Mouse (Mus musculus): ENCODE results near the gene Il17re.

DNA sequence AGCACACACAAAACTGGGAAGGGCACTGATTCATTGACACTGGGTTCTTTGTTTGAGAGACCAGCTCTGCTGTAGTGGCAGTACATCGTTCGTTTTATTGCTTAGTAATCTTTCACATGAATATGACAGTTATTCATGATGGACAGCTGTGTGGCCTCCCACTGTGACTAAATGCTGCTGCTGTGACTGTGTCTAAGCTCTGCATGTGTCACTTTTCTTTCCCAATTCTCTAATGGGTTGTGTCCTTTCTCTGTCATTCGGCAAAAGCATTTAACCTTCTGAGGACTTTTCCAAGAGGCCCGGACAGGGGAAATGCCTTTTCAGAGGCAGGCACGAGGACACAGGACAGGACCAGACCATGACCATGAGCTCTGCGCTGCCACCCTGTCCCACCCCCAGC lies 55.7 kb downstream of the Il17re start:
- TF ChIP-seq CTCF (IDR thresholded peaks at IDR 0.05; ENCODE audit: control insufficient read depth, insufficient read depth, insufficient read length): no peak
- TF ChIP-seq FOSL1 (IDR thresholded peaks at IDR 0.05; ENCODE audit: insufficient read depth, low read length, poor library complexity, severe bottlenecking): no peak
- TF ChIP-seq MYOG (IDR thresholded peaks at IDR 0.05; ENCODE audit: control insufficient read depth, extremely low read depth, insufficient read length): no peak
- no peak for TF ChIP-seq MAX (IDR thresholded peaks at IDR 0.05)
- no peak for TF ChIP-seq CEBPB (IDR thresholded peaks at IDR 0.05; ENCODE audit: low read depth)
- TF ChIP-seq MYOD1 (IDR thresholded peaks at IDR 0.05; ENCODE audit: control insufficient read depth, insufficient read length, low read depth): no peak
- no peak for TF ChIP-seq USF1 (IDR thresholded peaks at IDR 0.05; ENCODE audit: low read depth)
